In genomic region chr13:42680391-42680994, GRCm38 (mm10) we compare ENCODE assay signal across 10 mouse cellular contexts. TPM values are rescaled to one million over a fixed set of nuclear protein-coding genes. Genes with fewer than 3 reads are reported as not detected.
DNase-seq lines count a peak whose midpoint lies in the region; ATAC-seq lines count a peak whose summit lies in the region.
"Had no signal": no experiment of that assay in that cellular context is flagged by ENCODE, and none has a peak within 500 bp of the region (broad histone marks: within the 10 kb centered on the region; RNA-seq: fewer than 3 reads in every experiment).

Gene Phactr1 (plus strand): TSS chr13:42680623.

- no peak within 1 kb of the TSS for H3K4me3 ChIP-seq in lung, embryonic 16.5 days (ENCODE audit: low read length)
- no peak within 1 kb of the TSS for H3K4me3 ChIP-seq in hindbrain, embryonic 15.5 days
- no peak within 1 kb of the TSS for H3K4me3 ChIP-seq in midbrain, embryonic 16.5 days (ENCODE audit: low read depth, low read length)

- no peak for ATAC-seq in lung, embryonic 16.5 days (ENCODE audit: low read depth)
- no peak for ATAC-seq in hindbrain, embryonic 15.5 days (ENCODE audit: low FRiP score, low read depth)
- no peak for ATAC-seq in midbrain, embryonic 16.5 days
- no peak for ATAC-seq in megakaryocyte-erythroid progenitor cell, adult 5-6 weeks (replicated peaks; ENCODE audit: low FRiP score, low TSS enrichment, poor library complexity, severe bottlenecking)

- H3K9ac ChIP-seq in lung, embryonic 16.5 days (ENCODE audit: low read length) = no peak within 1 kb of the TSS
- no peak within 1 kb of the TSS for H3K9ac ChIP-seq in hindbrain, embryonic 15.5 days
- no peak within 1 kb of the TSS for H3K9ac ChIP-seq in midbrain, embryonic 16.5 days (ENCODE audit: low read depth, low read length)

- H3K36me3 ChIP-seq in lung, embryonic 16.5 days (ENCODE audit: control insufficient read depth, insufficient read depth, low read length) = no peaks in the 10 kb centered on the region
- no peaks in the 10 kb centered on the region for H3K36me3 ChIP-seq in hindbrain, embryonic 15.5 days
- H3K36me3 ChIP-seq in midbrain, embryonic 16.5 days (ENCODE audit: control insufficient read depth, insufficient read depth, low read length) = no peaks in the 10 kb centered on the region

- H3K9me3 ChIP-seq in lung, embryonic 16.5 days (ENCODE audit: control insufficient read depth, low read length) = no peaks in the 10 kb centered on the region
- no peaks in the 10 kb centered on the region for H3K9me3 ChIP-seq in hindbrain, embryonic 15.5 days
- H3K9me3 ChIP-seq in midbrain, embryonic 16.5 days (replicated peaks; ENCODE audit: control insufficient read depth, low read length, poor library complexity, severe bottlenecking) = no peaks in the 10 kb centered on the region

- peaks cover 4% of the 10 kb centered on the region; the same call in 1 of the 2 replicates for H3K27me3 ChIP-seq in lung, embryonic 16.5 days (ENCODE audit: control insufficient read depth, insufficient read depth, low read depth, low read length)
- H3K27me3 ChIP-seq in hindbrain, embryonic 15.5 days = no peaks in the 10 kb centered on the region
- no peaks in the 10 kb centered on the region for H3K27me3 ChIP-seq in midbrain, embryonic 16.5 days (ENCODE audit: control insufficient read depth, insufficient read depth, low read depth, low read length)

- WGBS in lung, embryonic 16.5 days = 35% methylated on average over 11 of the region's 11 CpGs
- 12% methylated on average over 11 of the region's 11 CpGs for WGBS in hindbrain, embryonic 15.5 days
- 15% methylated on average over 11 of the region's 11 CpGs for WGBS in midbrain, embryonic 16.5 days

- H3K4me1 ChIP-seq in lung, embryonic 16.5 days (replicated peaks; ENCODE audit: control insufficient read depth, insufficient read depth, low read length) = no peaks in the 10 kb centered on the region
- peaks cover 11% of the 10 kb centered on the region for H3K4me1 ChIP-seq in hindbrain, embryonic 15.5 days (replicated peaks)
- peaks cover 9% of the 10 kb centered on the region for H3K4me1 ChIP-seq in midbrain, embryonic 16.5 days (ENCODE audit: control insufficient read depth, insufficient read depth, low read length)

- 0 out of 2 replicates have a peak within 1 kb of the TSS, but pooled peaks have one; percentile 22 for H3K4me2 ChIP-seq in lung, embryonic 16.5 days (ENCODE audit: low read depth, low read length)
- H3K4me2 ChIP-seq in hindbrain, embryonic 15.5 days = peak within 1 kb of the TSS; percentile 38
- peak within 1 kb of the TSS; percentile 30 for H3K4me2 ChIP-seq in midbrain, embryonic 16.5 days (ENCODE audit: low read length)

- DNase-seq in adrenal gland, postnatal 10 days = no peak
- DNase-seq in adrenal gland, adult 2 months = no peak
- DNase-seq in lung, adult 18-20 months = no peak
- DNase-seq in natural killer cell, adult 2 months (ENCODE audit: low spot score in 2 of 2) = no peak
- DNase-seq: cerebellum, adult 11 months; gastrocnemius, postnatal 25 days had no signal

- H3K27ac ChIP-seq in lung, embryonic 16.5 days (ENCODE audit: low read length) = no peak within 1 kb of the TSS
- no peak within 1 kb of the TSS for H3K27ac ChIP-seq in hindbrain, embryonic 15.5 days (replicated peaks)
- H3K27ac ChIP-seq in midbrain, embryonic 16.5 days (ENCODE audit: low read length) = no peak within 1 kb of the TSS

RNA-seq across cellular contexts. Expression of gene Phactr1, which starts in this region (rescaled TPM):
- total RNA-seq in adrenal gland, postnatal 10 days (2021) = 10 to 100 TPM; 12.9 to 13.9 TPM
- 1 to 10 TPM; 5.2 to 5.9 TPM for total RNA-seq in adrenal gland, adult 2 months (2021)
- 1.5 and 2.0 TPM in 2 replicates for polyA plus RNA-seq in adrenal gland, adult 2 months (2012; rRNA removed)
- polyA plus RNA-seq in lung, embryonic 16.5 days (2015; fragmentation: Nextera tagmentation; extraction: Ambion mirVana) = 7.4 and 8.1 TPM in 2 replicates
- 46.1 and 56.0 TPM in 2 replicates for polyA plus RNA-seq in hindbrain, embryonic 15.5 days (2015; fragmentation: Nextera tagmentation; extraction: Ambion mirVana)
- polyA plus RNA-seq in midbrain, embryonic 16.5 days (2015; fragmentation: Nextera tagmentation; extraction: Ambion mirVana) = 62.5 and 65.3 TPM in 2 replicates
- total RNA-seq in megakaryocyte-erythroid progenitor cell, adult 5-6 weeks (2014; fragmentation: Nextera tagmentation) = not detected in 2 replicates
- total RNA-seq in megakaryocyte-erythroid progenitor cell, adult 5-6 weeks (2017) = 0.47 TPM in 1 of 2 replicates, not detected in the other

Comparison
In these comparisons a context has a peak if more than half of its experiments do, and no peak if none do; other contexts are left out.
1. RNA of gene Phactr1 (total RNA-seq): 12.9 to 13.9 TPM in adrenal gland, postnatal 10 days and 5.2 to 5.9 TPM in adrenal gland, adult 2 months; 0.47 TPM in megakaryocyte-erythroid progenitor cell, adult 5-6 weeks; every median in the first group is over 4 times any median in the second.
2. Peak in every context shown above with its lines, with median percentiles within 50 percentile points of each other: H3K4me2 ChIP-seq.